Mouse (Mus musculus): Measurements from ENCODE around the gene Tceal5.
A peak's percentile ranks its signal among the peaks of the same experiment; 100 is the strongest.
"Not testable (repeated sequence)": the region's sequence is repeated elsewhere in the genome, so short reads cannot be mapped to it uniquely, and the experiment has no call there.

Gene Tceal5

DNA sequence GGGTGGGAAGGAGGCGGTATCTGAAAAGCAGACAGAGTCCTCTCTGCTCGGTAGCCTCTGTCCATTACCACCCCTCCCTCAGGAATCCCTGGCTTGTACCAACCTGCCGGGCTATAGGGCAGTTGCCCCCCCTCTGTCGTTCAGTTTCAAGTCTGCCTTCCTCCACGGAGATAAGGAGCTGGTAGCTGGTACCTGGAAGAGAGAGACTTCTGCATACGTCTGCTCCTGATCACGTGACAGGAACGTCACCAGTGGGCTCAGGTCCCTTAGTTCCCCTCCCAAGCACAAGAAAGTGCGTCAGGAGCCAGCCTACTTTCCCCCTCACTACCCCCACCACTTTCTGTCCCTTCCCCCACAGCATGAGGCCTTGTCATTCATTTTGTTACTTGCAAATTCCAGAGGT is at the start of gene Tceal5:
Gene Tceal5, minus strand, starts transcription at position 213 of the 403 bp plus-strand sequence.
- no peak for DNase-seq (ENCODE audit: extremely low read depth, insufficient read length, low spot score)

DNA sequence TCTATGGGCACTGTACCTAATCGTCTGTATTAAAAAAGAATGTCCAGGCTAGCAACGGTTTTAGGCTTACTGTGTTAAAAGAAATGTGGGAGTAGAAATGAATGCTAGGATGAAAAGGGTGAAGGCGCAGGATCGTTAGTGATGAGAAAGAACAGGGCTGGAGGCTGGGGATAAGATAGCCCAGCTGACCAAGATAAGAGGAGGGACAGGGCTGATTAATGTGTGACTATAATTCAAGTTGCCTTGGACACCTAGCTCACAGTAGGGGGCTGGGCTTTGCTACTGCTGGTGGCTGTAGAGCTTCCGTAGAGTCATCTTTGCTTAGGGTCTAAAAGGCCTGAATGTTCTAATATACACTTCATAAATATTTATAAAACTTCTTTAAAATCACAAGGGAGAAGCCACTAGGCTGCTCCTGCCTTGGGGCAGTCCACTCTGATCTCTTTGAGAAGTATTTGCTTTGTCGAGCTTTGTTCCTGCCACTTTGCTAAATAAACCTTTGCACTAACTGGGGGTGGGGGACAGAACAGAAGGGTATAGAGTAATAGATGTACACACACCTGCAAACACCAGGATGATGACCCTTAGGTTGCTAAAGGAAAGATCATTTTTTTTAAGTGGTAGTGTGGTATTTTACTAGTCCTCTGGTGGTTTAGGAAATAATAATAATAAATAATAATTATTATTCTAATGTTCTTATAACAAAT is 48.5 kb upstream of the Tceal5 start:
- DNase-seq (ENCODE audit: extremely low read depth, insufficient read length, low spot score) = no peak

DNA sequence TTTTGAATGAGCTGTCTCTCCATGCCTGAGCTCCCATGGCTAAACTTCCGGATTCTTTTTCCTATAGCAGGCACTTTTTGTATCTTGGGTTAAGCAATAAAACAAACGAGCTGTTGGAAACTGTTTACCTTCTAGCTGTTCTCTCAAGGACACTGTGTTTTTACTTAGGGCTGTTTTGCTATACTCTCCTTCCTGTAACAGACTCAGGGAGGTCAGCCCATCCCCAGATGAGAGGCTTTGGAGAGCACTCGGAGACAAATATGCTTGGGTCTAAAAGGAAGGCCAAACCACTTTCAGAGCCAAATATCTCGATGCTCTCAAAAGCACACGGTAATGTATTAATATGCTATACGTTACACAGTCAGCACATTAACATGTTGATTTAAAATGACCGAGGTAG is 46.0 kb upstream of the Tceal5 start:
- no peak for DNase-seq (ENCODE audit: extremely low read depth, insufficient read length, low spot score)

DNA sequence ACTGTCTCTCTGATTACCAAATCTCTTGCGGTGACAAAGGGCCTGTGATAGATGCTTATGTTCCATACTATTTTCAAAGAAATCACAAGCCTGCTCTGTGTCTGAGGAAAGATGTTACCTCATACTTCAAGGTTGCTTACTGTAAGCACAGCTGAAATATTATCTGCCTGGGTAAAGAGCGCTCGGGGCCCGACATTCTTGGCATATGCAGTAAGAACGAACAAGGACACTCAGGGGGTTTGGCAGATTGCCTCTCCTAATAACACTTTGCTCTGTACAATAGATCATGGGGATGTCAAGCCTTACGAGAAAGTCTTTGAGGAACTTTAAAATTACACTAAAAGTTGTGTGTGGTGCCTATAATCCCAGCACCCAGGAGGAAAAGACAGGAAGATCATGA is 45.1 kb upstream of the Tceal5 start:
- DNase-seq (ENCODE audit: extremely low read depth, insufficient read length, low spot score) = no peak

DNA sequence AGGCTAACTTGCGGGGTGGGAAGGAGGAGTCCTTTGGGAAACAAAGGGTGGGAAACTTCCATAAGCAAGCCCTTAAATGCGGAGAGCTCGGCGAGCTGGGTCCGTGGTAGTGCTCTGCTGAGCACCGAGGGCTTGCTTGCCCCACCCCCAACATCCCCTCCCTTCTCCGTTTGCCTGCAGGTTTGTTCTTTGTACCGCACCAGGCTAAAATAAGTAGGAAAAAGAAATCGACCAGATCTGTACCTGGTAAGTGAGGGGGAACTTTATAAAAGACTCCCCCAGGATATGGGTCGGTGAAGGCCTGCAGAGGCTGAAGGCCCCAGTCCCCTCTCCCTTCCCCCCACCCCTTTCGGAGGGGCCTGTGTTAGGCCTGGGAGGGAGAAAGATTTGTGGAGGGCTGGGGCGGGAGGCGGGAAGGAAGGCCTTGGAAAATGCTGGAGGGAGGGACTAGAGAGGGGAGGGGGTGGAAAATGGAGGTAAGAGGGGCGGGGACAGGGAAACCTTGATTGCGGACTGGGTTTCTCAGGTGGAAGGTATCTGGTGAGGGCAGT is 41.9 kb upstream of the Tceal5 start:
- DNase-seq (ENCODE audit: extremely low read depth, insufficient read length, low spot score) = peak; percentile 31

DNA sequence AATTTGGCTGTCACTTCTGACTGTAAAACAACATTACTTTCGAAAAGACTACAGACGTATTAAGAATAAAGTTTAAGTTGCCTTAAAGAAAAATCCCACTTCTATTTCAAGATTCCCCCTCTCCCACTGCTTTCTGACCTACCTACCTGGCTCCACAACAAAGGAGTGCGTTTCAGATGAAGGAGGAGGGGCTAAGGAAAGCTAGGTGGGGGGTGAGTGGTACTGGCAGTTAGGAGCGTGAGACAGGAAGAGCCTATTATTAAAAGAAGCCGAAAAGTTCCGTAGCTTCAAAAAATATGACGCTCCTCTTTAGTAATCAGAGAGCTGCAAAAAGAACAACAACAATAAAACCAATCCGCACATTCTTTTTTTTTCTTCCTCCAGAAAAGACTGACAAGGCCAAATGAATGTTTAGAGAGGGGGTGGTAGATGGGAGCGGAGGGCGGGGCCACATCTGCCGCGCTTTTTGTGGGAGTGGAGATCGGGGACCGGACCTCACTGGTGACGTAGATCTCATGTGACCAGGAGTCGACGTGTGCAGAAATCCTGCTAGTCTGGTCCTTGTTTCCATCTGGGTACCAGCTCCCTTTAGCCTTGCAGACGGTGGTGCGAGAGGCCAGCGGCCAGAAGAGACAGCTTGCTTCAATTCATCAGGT is 41.0 kb upstream of the Tceal5 start, which contains the start of gene Tceal9:
Gene Tceal9, plus strand, starts transcription at position 506 of the 656 bp plus-strand sequence.
- DNase-seq (ENCODE audit: extremely low read depth, insufficient read length, low spot score) = peak; percentile 82

DNA sequence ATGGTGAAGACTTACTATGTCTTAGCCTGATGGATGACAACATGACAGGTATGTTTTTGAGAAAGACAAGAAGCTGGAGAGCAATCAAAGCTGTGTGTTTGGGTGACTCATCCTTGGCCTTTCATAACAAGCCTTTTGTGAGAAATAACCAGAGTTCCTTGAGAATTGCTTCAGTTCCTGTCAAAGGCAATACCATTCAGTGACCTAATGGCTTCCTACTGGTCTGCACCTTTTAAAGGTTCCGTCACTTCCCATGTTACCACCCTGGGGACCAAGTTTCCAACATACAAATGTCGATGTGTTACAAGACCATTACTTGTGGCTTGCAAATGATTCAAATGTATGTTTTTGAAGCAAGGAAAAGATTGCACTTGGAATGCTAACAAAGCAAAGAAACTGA is 39.5 kb upstream of the Tceal5 start:
- no peak for DNase-seq (ENCODE audit: extremely low read depth, insufficient read length, low spot score)

- DNase-seq (ENCODE audit: extremely low read depth, insufficient read length, low spot score) = no peak
Observed at GRCm38 (mm10) chrX:136238118-136238517, 34.4 kb upstream of the Tceal5 start.

- no peak for DNase-seq (ENCODE audit: extremely low read depth, insufficient read length, low spot score)
Observed at GRCm38 (mm10) chrX:136227768-136228167, 24.1 kb upstream of the Tceal5 start.

- no peak for DNase-seq (ENCODE audit: extremely low read depth, insufficient read length, low spot score)
Observed at GRCm38 (mm10) chrX:136223714-136224113, 20.0 kb upstream of the Tceal5 start.

DNA sequence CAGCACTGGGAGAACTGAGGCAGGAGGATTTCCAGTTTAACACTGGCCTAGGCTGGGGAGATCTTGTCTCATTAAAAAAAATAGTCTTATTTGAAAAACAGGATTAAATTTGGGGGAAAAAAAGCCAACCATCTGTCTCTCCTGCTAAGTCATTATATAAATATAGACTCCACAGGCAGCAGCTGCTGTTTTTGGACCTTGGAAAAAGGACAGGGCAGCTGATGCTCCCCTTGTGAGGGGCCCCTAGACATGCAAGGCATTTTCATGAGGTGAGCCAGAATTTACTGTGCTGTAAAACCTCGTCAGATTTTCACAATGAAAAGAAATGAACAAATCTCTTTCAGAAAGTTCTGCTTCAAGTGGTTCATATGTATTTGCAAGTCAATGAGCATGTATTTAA is 12.6 kb upstream of the Tceal5 start:
- no peak for DNase-seq (ENCODE audit: extremely low read depth, insufficient read length, low spot score)

DNA sequence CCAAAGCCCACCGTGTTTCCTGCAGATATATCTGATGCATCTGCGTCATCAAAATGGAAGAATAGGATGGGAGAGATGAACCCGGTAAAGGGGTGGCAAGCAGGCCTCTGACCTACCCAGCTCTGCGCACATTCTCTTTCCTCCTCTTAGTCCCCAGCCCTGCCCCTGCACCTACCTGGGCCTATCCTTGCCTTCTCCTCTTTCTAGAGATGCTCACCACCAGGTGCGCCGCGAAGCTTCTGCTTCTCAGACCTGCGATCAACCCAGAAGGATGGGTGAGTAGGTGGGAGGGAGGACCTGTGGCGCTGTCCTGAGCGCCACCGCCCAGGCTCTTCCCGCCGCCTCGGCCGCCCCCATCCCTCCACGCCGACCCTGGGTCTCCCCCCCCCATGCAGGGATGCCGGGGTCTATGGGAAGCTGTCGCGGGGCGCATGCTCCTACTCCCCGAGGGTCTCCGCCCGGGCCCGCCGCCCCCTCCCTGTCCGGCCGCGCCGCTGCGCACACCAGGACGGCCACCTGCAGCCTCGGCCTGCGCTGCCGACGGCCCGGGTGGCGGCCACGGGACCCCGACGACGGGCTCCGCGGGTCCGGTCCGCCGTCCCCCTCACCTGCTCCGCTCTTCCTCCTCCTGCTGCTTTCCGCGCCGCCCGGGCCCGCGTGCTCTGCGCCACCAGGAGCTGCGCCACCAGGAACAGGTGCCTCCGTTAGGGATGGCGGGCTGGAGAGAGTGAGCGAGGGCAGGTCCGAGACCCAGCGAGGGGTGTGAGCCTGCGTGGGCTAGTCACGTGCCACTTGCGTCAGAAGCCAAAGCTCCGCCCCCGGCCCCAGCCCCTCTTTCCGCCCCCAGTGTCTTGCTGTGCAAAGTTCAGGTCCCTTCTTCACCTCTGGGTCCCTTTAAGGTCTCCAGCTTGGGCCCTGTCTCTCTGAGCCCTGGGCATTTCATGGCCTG is 11.3 kb upstream of the Tceal5 start, which contains the start of the genes Tceal7 and Bex1:
Gene Tceal7, plus strand, starts transcription at position 51 of the 949 bp plus-strand sequence.
Gene Bex1, minus strand, starts transcription at position 785 of the 949 bp plus-strand sequence.
- not testable (repeated sequence) for DNase-seq (ENCODE audit: extremely low read depth, insufficient read length, low spot score)

DNA sequence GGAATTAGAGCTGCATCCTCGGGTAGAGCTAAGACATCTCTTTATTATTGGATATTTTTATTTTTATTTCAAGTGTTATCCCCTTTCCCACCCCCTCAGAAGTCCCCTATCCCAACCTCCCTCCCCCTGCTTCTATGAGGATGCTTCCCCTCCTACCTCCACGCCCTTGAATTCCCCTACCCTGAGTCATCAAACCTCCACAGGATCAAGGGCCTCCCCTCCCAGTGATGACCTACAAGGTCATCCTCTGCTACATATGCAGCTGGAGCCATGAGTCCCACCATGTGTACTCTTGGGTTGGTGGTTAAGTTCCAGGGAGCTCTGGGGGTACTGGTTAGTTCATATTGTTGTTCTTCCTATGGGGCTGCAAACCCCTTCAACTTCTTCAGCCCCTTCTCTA is 9.7 kb upstream of the Tceal5 start:
- no peak for DNase-seq (ENCODE audit: extremely low read depth, insufficient read length, low spot score)

GRCm38 (mm10) chrX:136204406-136204805 is 730 bp upstream of the Tceal5 start:
- DNase-seq (ENCODE audit: extremely low read depth, insufficient read length, low spot score) = no peak

GRCm38 (mm10) chrX:136203257-136203656 is 419 bp downstream of the Tceal5 start:
- DNase-seq (ENCODE audit: extremely low read depth, insufficient read length, low spot score) = no peak

DNA sequence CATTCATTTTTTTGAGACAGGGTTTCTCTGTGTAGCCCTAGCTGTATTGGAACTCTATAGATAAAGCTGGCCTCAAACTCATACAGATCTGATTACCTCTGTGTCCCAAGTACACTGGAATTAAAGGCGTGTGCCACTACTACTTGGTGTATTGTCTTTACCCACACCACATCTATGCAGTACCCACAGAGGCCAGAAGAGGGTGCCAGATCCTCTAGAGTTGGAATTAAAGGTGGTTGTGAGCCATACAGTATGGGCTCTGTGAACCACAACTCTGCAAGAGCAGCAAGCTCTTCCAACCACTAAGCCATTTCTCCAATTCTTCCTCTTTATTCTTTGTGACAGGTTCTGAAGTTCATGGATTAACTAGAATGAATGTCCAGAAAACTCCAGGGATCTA is 6.8 kb downstream of the Tceal5 start:
- no peak for DNase-seq (ENCODE audit: extremely low read depth, insufficient read length, low spot score)

DNA sequence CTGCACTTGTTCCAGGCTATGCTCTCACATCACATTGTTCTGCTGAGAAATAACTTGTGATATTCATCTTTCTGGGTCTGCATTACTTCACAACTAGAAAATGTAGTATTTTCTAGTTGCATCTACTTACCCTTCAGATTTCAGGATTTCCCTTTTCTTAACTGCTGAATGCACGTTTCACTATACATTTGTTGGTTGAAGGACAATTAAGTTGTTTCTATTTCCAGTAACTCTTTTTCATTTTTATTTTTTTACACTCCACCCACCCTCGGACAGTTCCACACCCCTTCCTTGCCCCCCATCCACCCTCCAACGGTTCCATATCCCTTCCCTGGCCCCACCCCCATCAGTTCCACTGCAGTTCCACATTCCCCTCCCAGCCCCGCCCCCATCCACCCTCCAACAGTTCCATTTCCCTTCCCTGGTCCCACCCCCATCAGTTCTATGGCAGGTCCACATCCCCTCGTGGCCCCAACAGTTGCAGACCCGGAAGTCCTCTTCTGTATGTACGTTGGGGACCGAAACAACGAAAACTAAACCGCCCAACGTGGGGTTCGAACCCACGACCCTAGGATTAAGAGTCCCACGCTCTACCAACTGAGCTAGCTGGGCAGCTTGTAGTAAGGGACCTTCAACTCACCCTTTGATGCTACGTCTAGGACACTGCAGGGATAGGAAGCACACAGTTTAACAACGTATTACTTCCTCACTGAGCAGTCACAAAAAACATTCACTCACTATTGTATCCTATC is 8.3 kb downstream of the Tceal5 start:
- no peak for DNase-seq (ENCODE audit: extremely low read depth, insufficient read length, low spot score)

DNA sequence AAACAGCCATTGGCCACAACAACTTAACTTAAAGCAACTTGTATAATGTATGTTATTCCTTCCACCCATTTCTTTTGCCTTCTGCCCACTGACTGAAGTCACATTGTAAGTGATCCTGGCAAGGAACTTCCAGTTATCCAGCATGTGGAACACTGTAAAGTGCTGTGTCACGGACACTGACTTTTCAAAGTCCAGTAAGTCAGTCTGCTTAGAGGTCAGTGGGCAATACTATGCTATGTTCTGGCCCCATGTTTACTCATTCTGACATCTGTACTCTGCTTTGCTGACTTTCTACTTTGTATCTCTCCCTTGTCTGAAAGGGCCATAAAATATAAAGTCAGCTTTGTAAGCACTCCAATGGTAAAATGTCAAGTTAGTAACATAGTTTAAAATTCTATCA is 20.6 kb downstream of the Tceal5 start:
- DNase-seq (ENCODE audit: extremely low read depth, insufficient read length, low spot score) = no peak

- no peak for DNase-seq (ENCODE audit: extremely low read depth, insufficient read length, low spot score)
Observed at GRCm38 (mm10) chrX:136180897-136181553, 22.7 kb downstream of the Tceal5 start.
